Mouse (Mus musculus) mouse embryonic stem cell (cell line): ENCODE data around the gene Ube2o.

ENCODE experiments used
- in situ Hi-C, 2 experiments: fragments of 300-500 bp; cut with MboI; formaldehyde crosslinking; loops; 1 replicate in 1 of 2; 3 replicates in 1 of 2; pipeline ENCODE4 v1.14.3; 2019 to 2020; ENCODE audit warnings: low sequenced_read_pairs in 2 of 2, low pct_unique_long_range_greater_than_20kb in 1 of 2, mixed read lengths in 1 of 2; ENCODE audit not compliant: unreplicated experiment in 1 of 2

The Ube2o gene

DNA sequence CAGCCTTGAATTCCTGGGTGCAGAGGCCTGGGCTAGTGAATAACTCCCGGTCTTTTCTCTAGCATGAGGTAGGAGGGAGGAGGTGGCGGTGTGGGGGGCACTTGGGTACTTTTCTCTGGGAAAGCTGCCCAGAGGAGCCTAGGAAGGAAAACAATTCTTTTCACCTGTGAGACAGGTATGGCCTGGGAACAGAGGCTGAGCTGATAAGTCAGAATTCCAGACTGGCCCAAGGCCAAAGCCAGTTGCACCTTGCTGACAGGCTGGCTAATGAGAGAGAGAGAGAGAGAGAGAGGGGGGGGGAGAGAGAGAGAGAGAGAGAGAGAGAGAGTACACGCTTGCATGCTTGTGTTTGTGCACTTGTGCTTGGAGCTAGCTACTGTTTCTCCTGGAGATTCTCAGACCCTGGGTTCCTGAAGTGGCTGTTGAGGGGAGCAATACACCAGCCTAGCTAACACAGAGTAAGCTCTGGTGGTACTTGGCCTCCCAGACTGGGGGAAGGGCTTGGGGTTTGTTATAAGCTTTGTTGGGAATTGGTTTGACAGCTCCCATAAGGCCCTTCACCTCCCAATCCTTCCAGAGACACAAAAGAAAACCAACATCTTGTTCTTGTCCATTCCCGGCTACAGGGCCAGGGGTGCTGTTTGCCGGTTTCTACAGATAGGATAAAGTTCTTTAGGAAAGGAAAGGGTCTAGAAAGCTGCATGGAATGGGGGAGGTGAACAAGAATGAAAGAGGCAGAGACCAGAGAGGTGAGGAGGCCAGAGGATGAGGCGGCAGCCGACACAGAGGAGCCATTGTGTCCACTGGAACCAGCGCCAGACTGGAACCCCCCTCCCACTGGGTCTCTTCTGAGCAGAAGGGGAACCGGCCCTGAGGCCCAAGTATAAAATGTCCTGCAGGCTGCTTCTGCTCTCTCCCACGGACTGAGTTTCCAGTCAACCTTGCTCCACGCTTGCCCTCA, 50.8 kb downstream of the Ube2o start, which contains the start of gene Sphk1:
Gene Sphk1 (plus strand): TSS at position 739 of the 961 bp plus-strand sequence.
- in situ Hi-C loops: no loop called here

DNA sequence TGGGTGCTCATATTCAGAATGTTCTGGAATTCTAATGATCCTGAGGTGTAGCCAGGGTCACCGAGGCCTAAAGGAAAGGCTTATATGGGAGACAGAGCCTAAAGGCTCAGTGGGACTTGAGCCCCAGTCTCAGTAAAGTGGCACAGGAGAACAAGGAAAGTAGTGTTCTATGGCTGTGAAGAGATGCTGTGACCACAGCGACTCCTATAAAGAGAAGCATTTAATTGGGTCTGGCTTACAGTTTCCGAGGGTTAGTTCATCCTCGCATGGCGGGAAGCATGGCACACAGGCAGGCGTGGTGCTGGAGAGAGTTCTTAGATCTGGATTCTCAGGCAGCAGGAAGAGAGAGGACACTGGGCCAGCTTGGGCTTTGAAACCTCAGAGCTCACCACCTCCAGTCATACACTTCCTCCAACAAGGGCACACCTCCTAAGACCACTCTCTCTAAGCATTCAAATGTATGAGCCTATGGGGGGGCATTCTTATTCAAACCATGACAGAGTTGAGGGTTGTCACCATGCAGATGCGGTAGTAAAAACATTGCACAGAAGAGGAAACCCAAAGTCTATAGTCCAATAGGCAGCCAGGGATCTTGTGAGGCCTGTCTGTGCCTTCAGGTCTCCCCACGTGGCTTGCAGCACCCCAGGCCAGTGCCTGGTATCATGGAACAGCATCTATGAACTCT, 52.5 kb downstream of the Ube2o start:
- in situ Hi-C loops: no loop called here

DNA sequence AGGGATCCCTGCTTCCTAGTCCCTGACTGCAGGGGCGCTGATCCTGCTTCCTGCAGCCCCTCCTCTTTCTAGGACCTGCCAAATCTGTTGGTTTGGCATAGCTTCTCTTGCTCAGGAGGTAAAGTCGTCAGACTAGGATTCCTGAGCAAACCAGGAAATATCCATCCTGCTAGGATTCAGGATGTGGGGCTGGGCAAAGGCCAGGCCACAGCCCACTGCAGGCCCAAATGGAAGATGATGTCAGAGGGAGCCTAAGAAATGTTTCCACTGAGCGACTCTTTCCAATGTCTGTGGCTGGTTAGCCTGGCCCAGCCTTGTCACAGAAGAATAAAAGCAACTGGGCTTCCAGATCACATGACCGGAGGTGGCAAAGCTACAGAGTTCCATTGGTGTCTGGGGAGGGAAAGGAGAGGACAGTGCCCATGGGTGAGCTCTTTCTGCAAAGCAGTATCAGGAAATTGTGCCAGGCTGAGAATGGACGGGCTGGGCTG, 57.5 kb downstream of the Ube2o start:
- in situ Hi-C loops: no loop called here

DNA sequence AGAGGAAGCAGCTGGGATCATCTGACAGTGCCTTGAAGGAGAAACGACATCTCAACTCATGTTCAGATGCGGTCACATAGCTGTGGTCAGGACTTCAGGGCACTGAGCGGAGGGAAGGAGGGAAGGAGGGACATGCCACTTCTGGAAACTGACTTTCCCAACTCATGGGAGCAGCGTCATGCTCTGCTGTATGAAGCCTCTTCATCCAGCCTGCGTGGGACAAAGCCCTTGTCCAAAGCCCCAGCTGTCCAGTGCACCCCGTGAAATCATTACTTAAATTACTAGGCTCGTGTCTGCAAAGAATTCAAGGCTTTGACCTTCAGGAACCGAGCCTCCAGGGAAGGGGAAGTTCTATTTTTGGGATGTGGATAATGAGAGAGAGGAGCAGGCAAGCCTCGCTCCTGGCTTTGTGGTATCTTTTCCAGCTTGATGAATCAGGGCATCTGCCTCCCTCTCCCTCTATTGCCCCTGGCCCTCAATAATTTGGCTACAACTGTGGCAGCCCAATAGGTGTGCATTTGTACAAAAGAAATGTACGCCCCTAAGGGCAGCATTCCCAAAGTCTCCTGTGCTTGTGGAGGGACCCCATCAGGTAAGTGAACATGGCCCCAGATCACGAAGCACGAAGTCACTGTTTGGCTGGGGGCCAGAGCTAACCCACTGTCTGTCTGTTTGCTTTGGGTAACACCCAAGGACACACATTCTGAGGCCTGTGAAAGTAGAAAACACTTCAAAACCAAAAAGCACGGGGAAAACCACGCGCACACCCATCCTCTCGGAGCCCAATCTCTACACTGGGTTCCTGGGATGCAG, 58.2 kb downstream of the Ube2o start:
- in situ Hi-C loops: no loop called here

DNA sequence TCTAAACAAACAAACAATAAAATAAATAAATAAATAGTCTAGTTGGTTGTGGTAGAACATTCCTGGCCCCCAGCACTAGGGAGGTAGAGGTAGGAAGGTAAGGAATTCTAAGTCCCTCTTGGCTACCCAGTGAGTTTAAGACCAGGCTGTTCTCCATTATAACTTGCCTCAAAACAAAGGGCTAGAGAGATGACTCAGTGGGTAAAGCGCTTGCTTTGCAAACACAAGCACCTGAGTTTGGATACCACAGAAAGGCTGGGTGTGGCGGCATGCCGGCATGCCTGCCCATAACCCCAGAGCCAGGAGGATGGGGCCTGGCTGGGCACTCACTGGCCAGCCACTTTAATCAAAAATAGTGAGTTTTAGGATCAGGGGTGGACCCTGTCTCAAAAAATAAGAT, 59.2 kb downstream of the Ube2o start:
- in situ Hi-C loops: no loop called here

DNA sequence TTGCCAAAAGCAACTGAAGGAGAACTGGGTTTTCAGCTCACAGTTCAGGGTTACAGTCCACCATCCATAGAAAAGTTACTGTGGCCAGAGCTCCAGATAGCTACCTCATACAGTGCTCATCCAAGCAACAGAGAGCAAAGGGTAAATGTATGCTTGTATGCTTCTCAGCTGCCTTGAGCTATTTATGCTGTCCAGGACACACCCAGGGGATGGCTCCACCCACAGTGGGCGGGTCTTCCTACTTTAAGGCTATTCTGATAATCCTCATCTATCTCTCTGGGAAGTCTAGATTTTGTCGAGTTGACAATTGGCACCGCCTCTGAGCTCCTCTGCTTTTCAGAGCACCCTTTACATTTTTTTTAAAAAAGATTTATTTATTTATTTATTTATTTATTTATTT, 60.1 kb downstream of the Ube2o start:
- in situ Hi-C loops: no loop called here

DNA sequence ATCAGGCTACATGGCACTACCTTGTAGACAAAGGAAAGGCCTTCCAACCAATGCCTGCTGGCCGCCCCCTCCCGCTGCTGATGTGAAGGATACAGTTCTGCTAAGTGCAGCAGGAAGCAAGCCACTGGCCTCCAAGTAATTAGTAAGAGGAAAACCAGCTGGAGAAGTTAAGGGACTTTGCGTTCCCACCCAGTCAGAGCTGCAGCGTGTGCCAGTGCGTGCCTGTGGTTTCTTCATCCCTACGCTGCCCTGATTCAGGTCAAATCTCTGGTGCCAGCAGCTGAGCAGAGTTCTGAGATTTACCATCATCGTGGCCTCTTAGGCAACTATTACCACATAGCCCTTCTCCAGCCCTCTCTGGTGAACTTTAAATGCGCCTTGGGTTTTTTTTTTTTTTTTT, 62.8 kb downstream of the Ube2o start:
- in situ Hi-C loops: no loop called here

DNA sequence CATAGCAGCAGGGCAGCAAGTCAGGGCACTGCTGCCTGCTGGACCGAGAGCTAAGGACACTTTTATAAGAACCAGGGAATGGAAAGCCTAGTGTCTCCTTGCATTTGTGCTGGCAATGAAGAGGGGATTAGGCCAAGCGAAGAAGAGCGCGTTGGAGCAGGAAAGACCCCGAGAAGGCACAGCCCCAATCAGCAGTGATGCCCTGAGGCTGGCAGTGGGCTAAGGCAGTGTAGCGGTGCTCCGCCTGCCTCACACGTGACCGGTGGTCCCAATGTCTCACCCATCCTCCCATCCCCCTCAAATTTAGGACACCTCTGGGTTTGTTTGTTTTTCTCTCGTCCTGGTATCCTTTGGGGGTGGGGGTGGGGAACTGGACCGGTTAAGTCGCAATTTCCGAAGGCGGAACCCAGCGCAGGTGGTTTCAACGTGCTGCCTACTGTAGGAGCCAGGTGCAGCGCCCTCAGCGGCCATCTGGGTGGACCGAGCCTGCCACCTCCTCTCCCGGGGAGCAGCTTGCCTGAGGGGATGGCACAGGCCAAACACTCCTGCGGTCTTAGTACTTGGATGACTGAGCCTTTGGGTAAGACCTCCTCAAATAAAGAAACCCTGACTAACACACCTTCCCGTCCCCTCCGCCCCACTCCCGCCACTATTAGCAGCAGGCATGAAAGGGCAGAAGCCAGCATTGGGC, 65.8 kb downstream of the Ube2o start:
- in situ Hi-C loops: no loop called here

DNA sequence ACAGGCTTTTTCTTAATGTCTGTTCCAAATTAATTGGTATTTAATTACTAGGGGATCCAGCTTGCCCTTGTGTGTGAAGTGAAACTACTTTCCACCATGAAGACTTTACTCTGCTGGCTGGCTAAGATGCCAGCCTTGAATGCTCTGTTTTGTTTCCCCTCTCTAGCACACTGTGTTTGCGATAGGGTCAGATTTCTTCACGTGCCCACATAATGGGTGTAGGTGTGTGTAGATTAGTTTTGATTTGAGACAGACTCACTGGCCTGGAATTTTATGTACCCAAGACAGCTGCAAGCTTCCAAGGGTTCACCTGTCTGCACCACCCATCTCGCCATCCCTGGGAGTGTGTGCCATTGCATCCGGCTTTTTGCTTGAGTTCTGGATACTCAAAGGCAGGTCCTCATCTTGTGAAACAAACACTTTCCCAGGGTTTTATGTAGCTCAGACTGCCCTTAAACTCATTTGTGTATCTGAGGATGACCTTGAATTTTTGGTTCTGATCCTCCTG, 67.7 kb downstream of the Ube2o start:
- in situ Hi-C loops: no loop called here

DNA sequence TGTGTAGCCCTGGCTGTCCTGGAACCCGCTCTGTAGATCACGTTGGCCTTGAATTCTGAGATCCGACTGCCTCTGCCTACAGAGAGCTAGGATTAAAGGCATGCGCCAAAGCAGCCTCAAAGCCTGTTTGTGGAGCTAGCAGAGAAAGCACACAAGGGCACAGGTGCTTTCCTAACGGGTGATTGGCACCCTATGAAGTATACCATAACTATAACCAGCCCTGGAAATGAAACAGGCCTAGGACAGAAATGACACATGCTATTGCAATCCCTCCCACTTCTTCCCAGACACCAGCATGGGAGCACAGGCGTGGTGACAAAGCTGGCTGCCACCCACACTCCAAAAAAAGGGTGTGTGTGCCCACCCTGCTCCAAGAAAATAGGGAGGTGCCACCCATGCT, 68.3 kb downstream of the Ube2o start:
- in situ Hi-C loops: no loop called here

DNA sequence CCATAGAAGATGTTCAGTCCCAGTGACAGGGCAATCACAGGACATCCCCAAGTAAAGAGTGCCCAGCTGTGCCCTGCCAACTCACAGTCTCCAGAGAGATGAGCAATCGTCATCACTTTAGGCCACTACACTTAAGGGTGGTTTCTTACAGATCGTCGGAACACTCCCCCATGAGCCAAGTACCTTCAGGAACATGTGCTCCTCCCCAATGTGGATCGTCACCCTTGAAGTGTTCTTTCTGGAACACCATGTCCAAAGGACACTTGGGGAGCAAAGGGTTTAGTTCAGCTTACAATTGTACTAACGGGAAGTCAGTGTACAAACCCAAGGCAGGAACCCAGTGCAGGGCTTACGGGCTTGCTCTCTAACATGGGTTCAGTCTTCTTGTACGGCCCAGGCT, 69.1 kb downstream of the Ube2o start:
- in situ Hi-C loops: no loop called here

DNA sequence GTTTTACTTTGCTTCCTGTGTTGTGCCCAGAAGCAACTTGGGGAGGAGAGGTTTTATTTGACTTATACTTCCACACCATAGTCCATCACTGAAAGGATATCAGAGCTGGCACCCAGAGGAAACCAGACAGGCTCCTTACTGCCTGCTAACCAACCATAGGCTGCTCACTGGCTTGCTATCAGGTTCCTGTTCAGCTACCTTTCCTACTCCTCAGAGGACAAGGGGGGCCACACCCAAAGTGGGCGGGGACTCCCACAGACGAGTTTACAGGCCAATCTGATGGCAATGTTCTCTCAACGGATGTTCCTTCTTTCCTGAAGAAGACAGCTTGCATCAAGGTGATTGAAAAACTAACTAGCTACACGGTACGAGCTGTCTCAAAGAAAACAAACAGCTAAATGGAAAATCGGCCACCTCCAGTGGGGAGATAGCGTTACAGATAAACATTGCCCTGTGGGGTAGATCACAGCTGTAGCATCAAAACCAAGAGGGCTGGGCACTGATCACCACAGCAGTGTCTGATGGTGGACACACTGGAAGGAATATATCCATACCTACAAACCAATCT, 69.9 kb downstream of the Ube2o start:
- in situ Hi-C loops: no loop called here

DNA sequence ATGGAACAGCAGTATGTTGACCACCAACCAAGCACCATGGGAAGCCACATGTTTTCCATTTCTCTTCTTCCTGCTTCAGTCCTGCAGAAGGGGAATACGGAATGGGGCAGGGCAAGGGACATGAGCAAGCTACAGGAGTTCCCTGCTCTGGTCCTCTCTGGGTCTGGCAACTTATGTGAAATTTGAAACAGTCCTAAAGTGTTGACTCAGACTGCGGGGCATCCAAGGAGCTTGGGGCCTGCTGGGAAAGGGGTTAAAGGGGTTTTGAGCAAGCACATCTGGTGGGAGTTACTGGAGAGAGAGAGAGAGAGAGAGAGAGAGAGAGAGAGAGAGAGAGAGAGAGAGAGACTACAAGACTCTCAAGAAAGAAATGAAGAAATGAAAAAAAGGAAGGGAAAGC, 72.6 kb downstream of the Ube2o start:
- in situ Hi-C loops: no loop called here

DNA sequence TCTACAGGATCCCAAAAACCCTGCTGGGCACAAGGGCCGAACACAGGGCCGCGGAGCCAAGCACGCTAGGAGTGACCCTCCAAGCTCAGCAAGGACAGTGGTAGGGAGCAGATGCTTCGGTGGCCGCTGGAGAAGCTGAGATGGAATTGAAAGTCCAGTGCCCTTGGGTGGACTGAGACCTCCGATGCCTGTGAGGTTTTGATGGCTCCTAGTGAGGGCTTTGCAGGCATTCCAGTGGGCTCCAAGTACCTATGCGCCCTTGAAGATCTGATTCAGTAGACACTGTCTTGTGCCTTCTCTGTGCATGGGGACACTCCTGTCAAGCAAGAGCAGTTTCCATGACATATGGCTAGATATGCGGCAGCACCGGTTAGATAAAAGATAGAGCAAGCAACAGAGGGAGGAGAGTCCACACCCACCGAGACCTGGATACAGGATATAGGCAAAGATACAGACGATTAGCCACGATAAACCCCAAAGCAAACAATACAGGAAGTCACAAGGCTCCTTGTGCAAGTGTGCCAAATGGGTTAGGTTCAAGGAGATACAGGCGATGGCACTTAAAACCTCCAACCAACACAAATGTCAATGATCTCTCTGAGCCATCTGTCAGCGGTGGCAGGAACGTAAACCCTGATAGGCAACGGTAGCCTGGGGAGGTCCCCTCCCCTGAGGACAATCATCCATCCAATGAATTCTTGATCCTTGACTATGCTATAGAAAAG, 74.9 kb downstream of the Ube2o start:
- in situ Hi-C loops: no loop called here

DNA sequence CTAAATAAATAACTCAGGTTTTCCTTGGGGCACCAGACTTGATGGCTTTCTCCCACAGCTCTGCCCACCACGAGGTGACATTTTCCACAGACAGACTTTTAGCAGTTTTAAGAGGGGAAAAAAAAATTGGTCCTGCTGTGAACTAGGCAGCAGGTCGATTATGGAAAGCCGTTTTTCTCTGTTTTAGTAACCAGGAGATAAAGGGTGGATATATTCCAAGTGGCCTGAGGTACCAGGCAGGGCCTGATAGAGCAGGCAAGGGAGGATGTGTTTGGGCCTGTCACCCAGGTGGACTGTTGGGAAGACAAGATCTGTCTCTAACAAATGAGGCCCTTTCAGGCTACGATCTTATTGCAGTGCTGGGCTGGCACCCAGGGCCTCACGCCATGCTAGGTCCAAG, 75.7 kb downstream of the Ube2o start:
- in situ Hi-C loops: no loop called here

DNA sequence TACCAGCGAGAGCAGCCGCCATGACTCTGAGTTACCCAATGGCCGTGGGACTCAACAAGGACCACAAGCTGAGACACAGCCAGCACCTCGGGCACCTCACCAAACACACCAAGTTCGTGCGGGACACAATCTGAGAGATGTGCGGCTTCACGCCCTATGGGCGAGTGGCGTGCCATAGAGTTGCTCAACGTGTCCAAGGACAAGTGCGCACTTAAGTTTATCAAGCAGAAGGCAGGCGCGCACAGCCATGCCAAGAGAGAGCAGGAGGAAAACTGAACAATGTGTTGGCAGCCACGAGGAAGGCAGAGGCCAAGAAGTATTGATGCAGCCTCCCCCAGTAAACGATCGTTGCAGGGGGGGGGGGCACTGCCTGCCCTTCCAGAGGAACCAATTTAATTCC, 76.7 kb downstream of the Ube2o start:
- in situ Hi-C loops: no loop called here

DNA sequence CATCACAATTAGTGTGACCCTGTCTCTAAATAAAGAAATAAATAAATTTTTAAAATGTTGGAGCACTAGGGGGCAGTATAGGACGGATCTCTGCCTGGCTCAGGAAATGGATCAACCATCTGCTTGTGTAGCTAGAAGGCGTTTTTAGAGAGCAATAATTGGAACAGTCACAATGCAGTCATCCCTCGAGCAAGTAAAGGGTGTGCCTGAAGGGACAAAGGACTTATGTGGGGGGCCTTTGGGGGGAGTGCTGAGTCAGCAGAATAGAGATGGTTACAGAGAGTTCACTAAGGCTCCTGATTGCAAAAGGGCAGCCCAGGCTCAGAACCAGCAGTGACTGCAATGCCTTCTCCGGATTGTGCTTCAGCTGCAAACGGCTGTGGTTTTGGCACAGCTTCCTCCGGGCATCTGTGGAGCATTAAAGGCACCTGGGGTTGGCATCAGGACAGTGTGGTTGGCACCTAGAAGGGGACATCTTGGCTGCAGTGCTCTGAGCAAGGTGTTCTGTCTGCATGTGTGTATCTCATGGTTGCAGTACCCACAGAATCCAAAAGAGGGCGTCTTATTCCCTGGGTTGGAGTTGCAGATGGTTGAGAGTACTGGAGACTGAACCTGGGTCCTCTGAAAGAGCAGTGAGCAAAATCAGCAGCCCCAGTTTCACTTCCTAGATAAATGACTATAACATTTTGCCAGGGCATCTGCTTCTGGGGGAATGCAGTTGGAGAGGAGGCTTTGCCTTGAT, 80.1 kb downstream of the Ube2o start:
- in situ Hi-C loops: no loop called here
